Mouse (Mus musculus) kidney, adult 18-20 months (tissue): ENCODE data around the gene Gpatch8.

Source experiments
- DNase-seq: peaks from one replicate; pipeline ENCODE4 v3.0.0; 2021

Gene Gpatch8

DNA sequence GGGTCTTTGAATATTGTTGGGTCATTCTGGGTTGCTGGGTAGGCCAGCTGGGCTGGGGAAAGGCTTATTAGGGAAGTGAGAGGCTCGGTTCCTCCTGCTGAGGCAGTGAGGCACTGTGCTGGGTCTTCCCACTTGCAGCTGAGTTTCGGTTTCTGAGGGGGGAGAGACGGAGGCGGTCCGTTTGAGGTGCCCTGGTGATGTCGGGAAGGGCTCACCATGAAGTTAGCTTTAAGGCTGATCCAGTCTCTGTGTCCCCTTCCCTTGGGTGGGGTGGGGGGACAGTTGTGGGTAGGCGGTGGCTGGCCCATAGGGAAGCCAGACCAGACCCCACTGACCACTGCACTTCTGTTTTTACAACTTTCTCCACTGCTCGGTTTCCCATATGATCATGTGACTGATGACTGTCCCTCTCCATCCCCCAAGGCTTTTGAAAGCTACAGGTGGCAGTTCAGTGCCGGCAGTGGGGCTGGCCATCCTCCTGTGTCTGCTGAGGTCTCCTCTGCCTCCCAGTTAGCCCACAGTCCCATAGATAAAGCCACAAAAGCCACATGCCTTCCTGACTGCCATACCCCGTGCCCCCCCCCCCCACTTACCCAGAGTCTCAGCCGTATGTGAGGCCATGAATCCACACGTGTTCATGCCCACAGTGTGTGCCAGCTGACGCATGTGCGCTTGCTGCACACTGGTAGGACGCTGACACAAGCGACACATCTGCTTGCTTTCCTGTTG is 123.9 kb downstream of the Gpatch8 start:
- peak; percentile 6 for DNase-seq

DNA sequence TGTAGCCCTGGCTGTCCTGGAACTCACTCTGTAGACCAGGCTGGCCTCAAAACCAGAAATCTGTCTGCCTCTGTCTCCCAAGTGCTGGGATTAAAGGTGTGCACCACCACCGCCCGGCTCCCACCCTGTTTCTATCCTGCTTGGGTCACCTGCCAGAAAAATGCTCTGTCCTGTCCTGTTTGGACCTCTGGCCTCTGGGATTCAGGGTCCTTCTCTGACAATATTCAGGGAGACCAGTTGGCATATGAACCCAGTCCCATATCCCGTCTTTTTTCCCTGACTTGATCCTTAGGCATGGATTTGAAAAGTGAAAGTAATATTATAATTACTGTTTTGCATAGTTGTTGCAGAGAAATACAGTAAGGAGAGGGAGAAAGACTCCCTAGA is 124.5 kb downstream of the Gpatch8 start:
- no peak for DNase-seq

DNA sequence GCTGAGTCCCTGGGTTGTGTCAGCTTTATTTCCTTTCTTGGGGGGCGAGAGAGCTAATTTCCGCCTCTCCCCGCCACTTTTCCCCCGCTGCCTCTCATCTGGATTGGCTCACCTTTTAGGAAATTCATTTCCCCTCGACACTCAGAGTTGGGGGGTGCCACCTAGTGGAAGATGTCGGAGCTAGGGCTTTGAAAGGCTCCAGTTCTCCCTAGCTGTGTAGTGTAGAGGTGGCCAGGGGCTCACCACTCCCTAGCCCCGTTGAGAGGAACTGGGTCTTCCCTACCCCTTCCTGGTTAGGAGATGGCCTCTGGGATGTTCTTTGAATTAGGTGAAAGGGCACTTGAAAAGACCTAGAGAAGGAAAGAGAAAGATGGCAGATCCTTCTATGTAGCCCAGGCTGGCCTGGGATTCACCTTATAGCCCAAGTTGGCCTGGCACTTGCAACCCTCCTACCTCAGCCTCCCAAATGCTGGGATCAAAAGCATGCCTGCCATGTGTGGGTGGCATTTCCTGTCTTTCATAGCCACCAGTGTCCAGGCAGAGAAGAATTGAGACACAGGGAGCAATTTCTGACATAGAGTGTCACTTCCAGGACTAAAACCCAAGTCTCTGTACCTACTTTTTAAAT is 125.1 kb downstream of the Gpatch8 start:
- peak; percentile 88 for DNase-seq

DNA sequence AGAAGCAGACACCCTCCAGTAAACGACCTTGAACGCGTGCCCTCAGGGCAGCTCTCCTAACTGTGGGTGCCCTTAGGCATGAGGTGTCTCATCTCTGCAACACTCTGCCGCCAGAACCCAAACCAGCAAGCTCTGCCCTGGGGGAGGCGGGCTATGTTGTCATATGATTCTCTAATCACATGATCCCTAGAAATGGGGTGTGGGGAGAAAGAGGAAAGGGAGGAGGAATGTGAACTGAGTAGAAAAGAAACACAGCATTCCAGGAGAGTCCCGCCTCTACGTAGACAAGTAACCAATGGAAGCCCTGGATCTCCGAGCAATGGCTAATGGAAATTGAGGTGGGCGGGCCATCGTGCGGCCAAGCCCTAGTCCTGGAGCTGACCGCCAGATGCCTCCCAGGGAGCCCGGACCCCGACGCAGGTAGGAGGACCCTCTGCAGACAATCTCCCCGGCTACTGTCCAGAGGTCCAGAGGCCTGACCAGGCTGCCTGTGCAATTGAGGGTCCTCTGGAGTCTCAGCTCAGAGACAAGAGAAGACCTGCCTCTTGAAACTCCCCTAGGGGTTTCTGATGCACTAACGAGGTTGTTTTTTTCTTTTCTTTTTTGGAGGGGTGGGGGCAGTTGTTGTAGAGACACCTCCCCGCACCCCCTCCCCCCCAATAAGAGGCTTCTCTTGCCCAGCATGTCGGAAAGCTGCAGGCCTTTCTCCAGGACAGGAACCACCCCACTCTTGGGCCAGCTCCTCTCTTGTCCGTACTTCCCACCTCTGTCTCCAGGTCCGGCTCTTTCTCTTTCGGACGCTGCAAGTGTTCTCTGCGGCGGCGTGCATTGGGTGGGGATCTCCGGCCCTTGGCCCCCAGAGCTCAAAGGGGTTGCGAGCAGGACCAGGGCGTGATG is 125.8 kb downstream of the Gpatch8 start, which contains the start of gene Grn:
Gene Grn, plus strand, starts transcription at position 195 of the 897 bp plus-strand sequence.
- peak; percentile 89 for DNase-seq

DNA sequence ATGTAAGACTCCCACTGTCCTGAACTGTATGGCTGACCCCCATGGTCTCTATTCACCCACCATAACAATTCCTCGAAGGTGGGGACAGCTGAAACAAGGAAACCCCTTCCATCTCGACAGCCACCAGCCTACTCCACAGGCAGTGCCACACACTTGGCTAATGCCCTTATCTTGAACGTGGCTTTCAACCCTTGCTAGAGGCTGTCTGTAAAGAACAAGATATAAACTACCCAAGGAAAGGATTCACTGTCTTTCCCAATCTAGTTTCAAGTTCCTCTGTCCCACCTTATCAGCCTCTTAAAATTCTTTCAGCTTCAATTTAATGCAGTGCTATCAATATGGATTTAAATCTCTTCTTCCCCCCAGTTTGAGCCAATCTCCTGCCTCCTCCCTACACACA is 126.6 kb downstream of the Gpatch8 start:
- no peak for DNase-seq

DNA sequence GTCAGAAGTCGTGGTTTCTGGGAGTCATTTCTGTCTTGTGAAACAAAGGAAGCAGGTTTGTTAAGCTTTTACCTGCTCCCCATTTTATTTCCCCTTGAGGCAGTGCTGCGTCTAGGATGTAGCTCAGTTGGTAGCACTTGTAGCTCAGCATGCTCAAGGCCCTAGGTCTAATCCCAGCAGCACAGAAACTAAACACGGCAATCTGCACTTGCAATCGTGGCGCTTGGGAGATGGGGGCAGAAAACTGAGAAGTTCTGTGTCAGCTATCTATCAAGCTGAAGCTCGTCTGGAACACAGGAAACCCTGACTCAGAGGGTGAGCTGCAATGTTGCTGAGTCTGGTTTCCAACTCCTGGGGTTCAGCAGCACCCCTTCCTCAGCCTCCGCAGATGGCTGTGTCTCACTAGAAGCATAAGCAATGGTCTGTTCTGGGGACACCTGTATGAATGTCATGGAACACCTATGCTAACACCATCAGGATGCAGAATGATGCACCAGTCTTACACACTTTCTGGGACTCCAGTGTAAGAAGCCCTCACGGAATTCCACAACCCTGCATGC is 127.1 kb downstream of the Gpatch8 start:
- DNase-seq, result no peak
